Mouse (Mus musculus) stomach, postnatal 0 days (tissue): ENCODE measurements around the gene Slc10a7. TPM values are rescaled to one million over a fixed set of nuclear protein-coding genes. Genes with fewer than 3 reads are reported as not detected.

Experiments
- ATAC-seq: fragments of 200-750 bp; cut with Nextera tagmentation; 2 replicates; pipeline ENCODE4 v1.8.0; 2017; ENCODE audit not compliant: low FRiP score, low TSS enrichment
- DNase-seq: peaks from one replicate; pipeline ENCODE4 v3.0.0-alpha.2; 2016; ENCODE audit warnings: low spot score
- H3K27ac ChIP-seq: fragments of 300-500 bp; sonication (generic); replicated peaks from 2 replicates; pipeline ENCODE4 v1.5.1; 2014; ENCODE audit warnings: mild to moderate bottlenecking, control low read depth
- H3K27me3 ChIP-seq: fragments of 300-500 bp; sonication (generic); 2 replicates; pipeline ENCODE4 v1.6.1; 2014; ENCODE audit warnings: low read length; ENCODE audit not compliant: control insufficient read depth, insufficient read depth
- H3K36me3 ChIP-seq: fragments of 300-500 bp; sonication (generic); 2 replicates; pipeline ENCODE4 v1.6.1; 2014; ENCODE audit warnings: low read length, mixed read lengths; ENCODE audit not compliant: control insufficient read depth, insufficient read depth
- H3K4me1 ChIP-seq: fragments of 300-500 bp; sonication (generic); replicated peaks from 2 replicates; pipeline ENCODE4 v1.6.1; 2014; ENCODE audit warnings: antibody characterized with exemption; ENCODE audit not compliant: control insufficient read depth, insufficient read depth
- H3K4me2 ChIP-seq: fragments of 300-500 bp; sonication (generic); replicated peaks from 2 replicates; pipeline ENCODE4 v1.6.1; 2014; ENCODE audit warnings: low read depth, mild to moderate bottlenecking, control low read depth, moderate library complexity
- H3K4me3 ChIP-seq: fragments of 300-500 bp; sonication (generic); 2 replicates; pipeline ENCODE4 v1.5.1; 2014; ENCODE audit warnings: low read depth, low read length, control low read depth
- H3K9ac ChIP-seq: fragments of 300-500 bp; sonication (generic); 2 replicates; pipeline ENCODE4 v1.6.1; 2014; ENCODE audit warnings: mild to moderate bottlenecking, low read length, control low read depth, mixed read lengths
- H3K9me3 ChIP-seq: fragments of 300-500 bp; sonication (generic); 2 replicates; pipeline ENCODE4 v1.6.1; 2016; ENCODE audit warnings: low read length; ENCODE audit not compliant: control insufficient read depth
- CTCF ChIP-seq: IDR thresholded peaks from 2 replicates; pipeline ENCODE4 v1.5.1; 2016; ENCODE audit warnings: antibody characterized with exemption, low read depth, mild to moderate bottlenecking, moderate library complexity
- EP300 ChIP-seq: optimal IDR thresholded peaks from 2 replicates; pipeline ENCODE3; 2016; ENCODE audit warnings: antibody characterized with exemption
- whole genome bisulfite sequencing: fragments of 180-500 bp; shearing (Covaris S2); extraction: QIAGEN DNeasy Blood & Tissue Kit; methylation state at CpG from one replicate; pipeline ENCODE4 v1.1.7; 2014; 5-methylcytosine and 5-hydroxymethylcytosine counted together
- polyA plus RNA-seq: library from polyadenylated mRNA; unstranded; fragments of >200 nt; fragmentation: Nextera tagmentation; extraction: Ambion mirVana; gene quantifications from 2 replicates; pipeline ENCODE4 v1.2.1, GENCODE M21; 2015

Gene Slc10a7
- polyA plus RNA-seq, 1 experiment from 2014 or later = 11.3 TPM

- ATAC-seq = no peak
- no peak for DNase-seq
- 94% methylated on average over 14 of the region's 14 CpGs for WGBS
- Histone ChIP-seq H3K27ac (no peak overlapping the region), H3K4me2 (no peak overlapping the region), H3K4me1 (no peaks in the 10 kb centered on the region), H3K36me3 (0 out of 2 replicates have a peak, but pooled peaks cover 2% of the 10 kb centered on the region), H3K9ac (no peak overlapping the region), H3K4me3 (no peak overlapping the region), H3K27me3 (no peaks in the 10 kb centered on the region), H3K9me3 (no peaks in the 10 kb centered on the region)
- no peak for TF ChIP-seq CTCF
- no peak for TF ChIP-seq EP300
These were observed 189.2 kb downstream of the Slc10a7 start for GRCm38 (mm10) chr8:78698331-78698741.

GRCm38 (mm10) chr8:78703068-78703820 lies 194.1 kb downstream of the Slc10a7 start:
- no peak for ATAC-seq

GRCm38 (mm10) chr8:78705980-78706379 lies 196.8 kb downstream of the Slc10a7 start:
- no peak for ATAC-seq
- no peak for DNase-seq
- H3K4me3 ChIP-seq = no peak overlapping the region
- H3K27ac ChIP-seq = no peak overlapping the region
- no peaks in the 10 kb centered on the region for H3K4me1 ChIP-seq
- no peak for TF ChIP-seq EP300
- no peak for TF ChIP-seq CTCF
- no peak overlapping the region for H3K9ac ChIP-seq
- H3K9me3 ChIP-seq = no peaks in the 10 kb centered on the region
- H3K36me3 ChIP-seq = no peaks in the 10 kb centered on the region
- 31% methylated on average over 9 of the region's 9 CpGs for WGBS
- no peaks in the 10 kb centered on the region for H3K27me3 ChIP-seq
- H3K4me2 ChIP-seq = no peak overlapping the region

More at GRCm38 (mm10) chr8:78703068-78703820, 194.1 kb downstream of the Slc10a7 start:
- no peak for DNase-seq
- H3K4me2 ChIP-seq = no peak overlapping the region
- H3K27ac ChIP-seq = no peak overlapping the region
- WGBS = 58% methylated on average over 11 of the region's 11 CpGs
- 0 out of 2 replicates have a peak, but pooled peaks cover 2% of the 10 kb centered on the region for H3K36me3 ChIP-seq
- H3K9ac ChIP-seq = no peak overlapping the region
- no peaks in the 10 kb centered on the region for H3K9me3 ChIP-seq
- TF ChIP-seq CTCF (no peak), EP300 (no peak)
- no peaks in the 10 kb centered on the region for H3K27me3 ChIP-seq
- no peaks in the 10 kb centered on the region for H3K4me1 ChIP-seq
- no peak overlapping the region for H3K4me3 ChIP-seq

- ATAC-seq (no peak), DNase-seq (no peak)
- 79% methylated on average over 11 of the region's 11 CpGs for WGBS
- no peak overlapping the region for H3K4me3 ChIP-seq
- H3K27me3 ChIP-seq = no peaks in the 10 kb centered on the region
- H3K9ac ChIP-seq = no peak overlapping the region
- H3K4me2 ChIP-seq = no peak overlapping the region
- H3K36me3 ChIP-seq = no peaks in the 10 kb centered on the region
- H3K4me1 ChIP-seq = no peaks in the 10 kb centered on the region
- no peak overlapping the region for H3K27ac ChIP-seq
- no peak for TF ChIP-seq EP300
- no peak for TF ChIP-seq CTCF
- H3K9me3 ChIP-seq = no peaks in the 10 kb centered on the region
These were observed 200.9 kb downstream of the Slc10a7 start for GRCm38 (mm10) chr8:78709948-78710644.

GRCm38 (mm10) chr8:78710961-78711360 lies 201.8 kb downstream of the Slc10a7 start:
- no peaks in the 10 kb centered on the region for H3K9me3 ChIP-seq
- WGBS = 90% methylated on average over 10 of the region's 10 CpGs

GRCm38 (mm10) chr8:78714880-78715279 lies 205.7 kb downstream of the Slc10a7 start:
- no peak for TF ChIP-seq CTCF
- no peak for TF ChIP-seq EP300
- H3K4me1 ChIP-seq = no peaks in the 10 kb centered on the region
- H3K4me2 ChIP-seq = no peak overlapping the region

More at GRCm38 (mm10) chr8:78710961-78711360, 201.8 kb downstream of the Slc10a7 start:
- H3K4me1 ChIP-seq = no peaks in the 10 kb centered on the region
- H3K36me3 ChIP-seq = no peaks in the 10 kb centered on the region
- no peaks in the 10 kb centered on the region for H3K27me3 ChIP-seq
- no peak overlapping the region for H3K4me2 ChIP-seq
- no peak overlapping the region for H3K27ac ChIP-seq
- ATAC-seq (no peak), DNase-seq (no peak)
- H3K9ac ChIP-seq = no peak overlapping the region
- no peak for TF ChIP-seq EP300
- no peak for TF ChIP-seq CTCF
- H3K4me3 ChIP-seq = no peak overlapping the region

More at GRCm38 (mm10) chr8:78714880-78715279, 205.7 kb downstream of the Slc10a7 start:
- no peak overlapping the region for H3K27ac ChIP-seq
- no peaks in the 10 kb centered on the region for H3K9me3 ChIP-seq
- DNase-seq = no peak
- H3K27me3 ChIP-seq = no peaks in the 10 kb centered on the region
- no peaks in the 10 kb centered on the region for H3K36me3 ChIP-seq
- no peak for ATAC-seq
- H3K9ac ChIP-seq = no peak overlapping the region
- 68% methylated on average over 4 of the region's 4 CpGs for WGBS
- no peak overlapping the region for H3K4me3 ChIP-seq
